Mouse (Mus musculus) lung, adult 2 months (tissue): Measurements from ENCODE around the gene Aldh16a1.

ENCODE experiments used
- CTCF ChIP-seq: fragments of 200-500 bp; IDR thresholded peaks from 2 replicates; pipeline ENCODE4 v1.5.1; 2011; ENCODE audit warnings: mild to moderate bottlenecking, low read length, control low read depth; ENCODE audit not compliant: insufficient read depth
- POLR2A ChIP-seq: fragments of 200-500 bp; IDR thresholded peaks from 2 replicates; pipeline ENCODE4 v1.6.1; 2011; ENCODE audit warnings: low read depth, mild to moderate bottlenecking, control low read depth, low read length, borderline replicate concordance; ENCODE audit errors: extremely low read depth

- TF ChIP-seq POLR2A (no peak), CTCF (no peak)
Observed at GRCm38 (mm10) chr7:45162551-45162950, 8.2 kb upstream of the Aldh16a1 start.
